Mouse (Mus musculus): ENCODE data around the gene Clpsl2.

GRCm38 (mm10) chr17:28527184-28528042 is 21.8 kb upstream of the Clpsl2 start:
- TF ChIP-seq POLR2A (IDR thresholded peaks at IDR 0.05; ENCODE audit: insufficient read depth, low read depth, low read length) (no peak), CTCF (IDR thresholded peaks at IDR 0.05) (no peak)

Data from heart, adult 2 months (tissue).